Mouse (Mus musculus) forebrain, embryonic 15.5 days (tissue): ENCODE results near the gene Gm5426. TPM values are rescaled to one million over a fixed set of nuclear protein-coding genes. Genes with fewer than 3 reads are reported as not detected.

Source experiments
- ATAC-seq: fragments of 200-750 bp; cut with Nextera tagmentation; replicated peaks from 2 replicates; pipeline ENCODE4 v1.8.0; 2017; ENCODE audit warnings: mild to moderate bottlenecking, moderate TSS enrichment, moderate library complexity
- H3K27ac ChIP-seq: fragments of 300-500 bp; sonication (generic); replicated peaks from 2 replicates; pipeline ENCODE4 v1.5.1; 2015; ENCODE audit warnings: mild to moderate bottlenecking, inconsistent platforms
- H3K27me3 ChIP-seq: fragments of 300-500 bp; sonication (generic); 2 replicates; pipeline ENCODE4 v1.6.1; 2015; ENCODE audit warnings: inconsistent platforms
- H3K36me3 ChIP-seq: fragments of 300-500 bp; sonication (generic); 2 replicates; pipeline ENCODE4 v1.6.1; 2015; ENCODE audit warnings: mild to moderate bottlenecking, inconsistent platforms
- H3K4me1 ChIP-seq: fragments of 300-500 bp; sonication (generic); 2 replicates; pipeline ENCODE4 v1.6.1; 2015; ENCODE audit warnings: inconsistent platforms
- H3K4me2 ChIP-seq: fragments of 300-500 bp; sonication (generic); replicated peaks from 2 replicates; pipeline ENCODE4 v1.6.1; 2015; ENCODE audit warnings: mild to moderate bottlenecking, inconsistent platforms
- H3K4me3 ChIP-seq: fragments of 300-500 bp; sonication (generic); 2 replicates; pipeline ENCODE4 v1.5.1; 2015; ENCODE audit warnings: mild to moderate bottlenecking, inconsistent platforms
- H3K9ac ChIP-seq: fragments of 300-500 bp; sonication (generic); replicated peaks from 2 replicates; pipeline ENCODE4 v1.6.1; 2015; ENCODE audit warnings: mild to moderate bottlenecking, inconsistent platforms
- H3K9me3 ChIP-seq: fragments of 300-500 bp; sonication (generic); 2 replicates; pipeline ENCODE4 v1.6.1; 2016; ENCODE audit warnings: inconsistent platforms
- WGBS: fragments of 180-500 bp; shearing (Covaris S2); methylation state at CpG from one replicate; pipeline ENCODE4 v1.1.7; 2015; ENCODE audit warnings: mixed read lengths; 5-methylcytosine and 5-hydroxymethylcytosine counted together
- polyA plus RNA-seq: library from polyadenylated mRNA; unstranded; fragments of >200 nt; fragmentation: Nextera tagmentation; extraction: Ambion mirVana; gene quantifications from 2 replicates; pipeline ENCODE4 v1.2.1, GENCODE M21; 2015

Gene Gm5426
- polyA plus RNA-seq, 1 experiment from 2014 or later: not detected

- no peak overlapping the region for H3K27ac ChIP-seq
- no peaks in the 10 kb centered on the region for H3K4me1 ChIP-seq
- H3K9me3 ChIP-seq: no peaks in the 10 kb centered on the region
- ATAC-seq: 0 out of 2 replicates have a peak, but pooled peaks have one; percentile 16
- no peak overlapping the region for H3K4me3 ChIP-seq
- H3K9ac ChIP-seq: no peak overlapping the region
- no peaks in the 10 kb centered on the region for H3K36me3 ChIP-seq
- 18% methylated on average over 10 of the region's 10 CpGs for WGBS
- H3K27me3 ChIP-seq: no peaks in the 10 kb centered on the region
- H3K4me2 ChIP-seq: no peak overlapping the region
These were observed 11.9 kb downstream of the Gm5426 start for GRCm38 (mm10) chr10:96148250-96148699.

- no peak overlapping the region for H3K27ac ChIP-seq
- no peaks in the 10 kb centered on the region for H3K4me1 ChIP-seq
- no peak overlapping the region for H3K9ac ChIP-seq
- no peaks in the 10 kb centered on the region for H3K9me3 ChIP-seq
- no peak for ATAC-seq
- 94% methylated on average over 12 of the region's 12 CpGs for WGBS
- no peaks in the 10 kb centered on the region for H3K36me3 ChIP-seq
- no peaks in the 10 kb centered on the region for H3K27me3 ChIP-seq
- no peak overlapping the region for H3K4me3 ChIP-seq
- H3K4me2 ChIP-seq: no peak overlapping the region
These were observed 14.2 kb downstream of the Gm5426 start for GRCm38 (mm10) chr10:96150401-96151116.

- no peaks in the 10 kb centered on the region for H3K27me3 ChIP-seq
- H3K9ac ChIP-seq: no peak overlapping the region
- no peak overlapping the region for H3K4me2 ChIP-seq
- no peaks in the 10 kb centered on the region for H3K9me3 ChIP-seq
- H3K4me1 ChIP-seq: no peaks in the 10 kb centered on the region
- no peak overlapping the region for H3K4me3 ChIP-seq
- 15% methylated on average over 5 of the region's 5 CpGs for WGBS
- H3K27ac ChIP-seq: no peak overlapping the region
- no peak for ATAC-seq
- H3K36me3 ChIP-seq: no peaks in the 10 kb centered on the region
These were observed 16.9 kb downstream of the Gm5426 start for GRCm38 (mm10) chr10:96153315-96153714.

- Histone ChIP-seq H3K4me3 (no peak overlapping the region), H3K4me2 (no peak overlapping the region), H3K9me3 (no peaks in the 10 kb centered on the region), H3K4me1 (no peaks in the 10 kb centered on the region), H3K27me3 (no peaks in the 10 kb centered on the region), H3K36me3 (no peaks in the 10 kb centered on the region), H3K27ac (no peak overlapping the region), H3K9ac (no peak overlapping the region)
- no peak for ATAC-seq
- 93% methylated on average over 7 of the region's 7 CpGs for WGBS
These were observed 26.7 kb downstream of the Gm5426 start for GRCm38 (mm10) chr10:96162975-96163706.

- H3K4me1 ChIP-seq: no peaks in the 10 kb centered on the region
- no peak for ATAC-seq
- H3K27ac ChIP-seq: no peak overlapping the region
- H3K27me3 ChIP-seq: no peaks in the 10 kb centered on the region
- no peaks in the 10 kb centered on the region for H3K36me3 ChIP-seq
- 92% methylated on average over 4 of the region's 4 CpGs for WGBS
- H3K9me3 ChIP-seq: no peaks in the 10 kb centered on the region
- H3K4me2 ChIP-seq: no peak overlapping the region
- H3K4me3 ChIP-seq: no peak overlapping the region
- H3K9ac ChIP-seq: no peak overlapping the region
These were observed 27.4 kb downstream of the Gm5426 start for GRCm38 (mm10) chr10:96163791-96164190.

GRCm38 (mm10) chr10:96165260-96165659 is 28.9 kb downstream of the Gm5426 start:
- H3K27me3 ChIP-seq: no peaks in the 10 kb centered on the region
- no peaks in the 10 kb centered on the region for H3K36me3 ChIP-seq
- no peak overlapping the region for H3K4me3 ChIP-seq
- H3K9ac ChIP-seq: no peak overlapping the region
- H3K9me3 ChIP-seq: no peaks in the 10 kb centered on the region
- ATAC-seq: no peak
- H3K4me2 ChIP-seq: no peak overlapping the region
- WGBS: 88% methylated on average over 4 of the region's 4 CpGs
- no peak overlapping the region for H3K27ac ChIP-seq
- H3K4me1 ChIP-seq: no peaks in the 10 kb centered on the region

- WGBS: 90% methylated on average over 4 of the region's 4 CpGs
- no peak overlapping the region for H3K4me2 ChIP-seq
- no peaks in the 10 kb centered on the region for H3K4me1 ChIP-seq
- H3K9me3 ChIP-seq: no peaks in the 10 kb centered on the region
- H3K27ac ChIP-seq: no peak overlapping the region
- no peak overlapping the region for H3K4me3 ChIP-seq
- ATAC-seq: no peak
- H3K9ac ChIP-seq: no peak overlapping the region
- no peaks in the 10 kb centered on the region for H3K36me3 ChIP-seq
- H3K27me3 ChIP-seq: no peaks in the 10 kb centered on the region
These were observed 32.6 kb downstream of the Gm5426 start for GRCm38 (mm10) chr10:96168998-96169397.

- Histone ChIP-seq H3K4me3 (no peak overlapping the region), H3K9ac (no peak overlapping the region), H3K36me3 (no peaks in the 10 kb centered on the region), H3K27me3 (no peaks in the 10 kb centered on the region), H3K27ac (no peak overlapping the region), H3K4me2 (no peak overlapping the region), H3K4me1 (no peaks in the 10 kb centered on the region), H3K9me3 (no peaks in the 10 kb centered on the region)
- no peak for ATAC-seq
These were observed 35.1 kb downstream of the Gm5426 start for GRCm38 (mm10) chr10:96171546-96171945.

GRCm38 (mm10) chr10:96172964-96173363 is 36.6 kb downstream of the Gm5426 start:
- Histone ChIP-seq H3K4me2 (no peak overlapping the region), H3K36me3 (no peaks in the 10 kb centered on the region), H3K9ac (no peak overlapping the region), H3K4me3 (no peak overlapping the region), H3K4me1 (no peaks in the 10 kb centered on the region), H3K27ac (no peak overlapping the region), H3K9me3 (no peaks in the 10 kb centered on the region), H3K27me3 (no peaks in the 10 kb centered on the region)
- ATAC-seq: no peak
- WGBS: 46% methylated on average over 4 of the region's 4 CpGs

GRCm38 (mm10) chr10:96173771-96174170 is 37.4 kb downstream of the Gm5426 start:
- no peak for ATAC-seq
- H3K36me3 ChIP-seq: no peaks in the 10 kb centered on the region
- 76% methylated on average over 10 of the region's 10 CpGs for WGBS
- no peaks in the 10 kb centered on the region for H3K27me3 ChIP-seq
- H3K4me2 ChIP-seq: no peak overlapping the region
- no peak overlapping the region for H3K27ac ChIP-seq
- no peaks in the 10 kb centered on the region for H3K4me1 ChIP-seq
- no peaks in the 10 kb centered on the region for H3K9me3 ChIP-seq
- no peak overlapping the region for H3K9ac ChIP-seq
- no peak overlapping the region for H3K4me3 ChIP-seq

- Histone ChIP-seq H3K36me3 (no peaks in the 10 kb centered on the region), H3K4me1 (no peaks in the 10 kb centered on the region), H3K4me3 (no peak overlapping the region), H3K27ac (no peak overlapping the region), H3K9ac (no peak overlapping the region), H3K27me3 (no peaks in the 10 kb centered on the region), H3K9me3 (no peaks in the 10 kb centered on the region), H3K4me2 (no peak overlapping the region)
- 91% methylated on average over 6 of the region's 6 CpGs for WGBS
- no peak for ATAC-seq
These were observed 40.5 kb downstream of the Gm5426 start for GRCm38 (mm10) chr10:96176916-96177315.

GRCm38 (mm10) chr10:96180554-96181397 is 44.4 kb downstream of the Gm5426 start:
- whole genome bisulfite sequencing: 89% methylated on average over 12 of the region's 12 CpGs
- Histone ChIP-seq H3K4me3 (no peak overlapping the region), H3K9me3 (no peaks in the 10 kb centered on the region), H3K4me2 (no peak overlapping the region), H3K27me3 (no peaks in the 10 kb centered on the region), H3K36me3 (no peaks in the 10 kb centered on the region), H3K4me1 (no peaks in the 10 kb centered on the region), H3K27ac (no peak overlapping the region), H3K9ac (no peak overlapping the region)
- no peak for ATAC-seq
